Mouse (Mus musculus) CH12.LX (cell line): ENCODE measurements around the gene Ppm1n.

ENCODE experiments used
- CTCF ChIP-seq, 2 experiments: IDR thresholded peaks in 1 of 2; conservative IDR thresholded peaks in 1 of 2; 2 replicates each; pipeline ENCODE4 v1.5.1; 2011 to 2012; ENCODE audit warnings: low read depth in 2 of 2, low read length in 2 of 2, improper control_type of control experiment in 1 of 2, inconsistent platforms in 1 of 2, mild to moderate bottlenecking in 1 of 2, moderate library complexity in 1 of 2
- E2F4 ChIP-seq: IDR thresholded peaks from 2 replicates; pipeline ENCODE4 v1.6.1; 2011; ENCODE audit warnings: low read depth, low read length, improper control_type of control experiment; ENCODE audit not compliant: insufficient replicate concordance
- GABPA ChIP-seq: IDR thresholded peaks from 2 replicates; pipeline ENCODE4 v1.6.1; 2012; ENCODE audit warnings: low read depth, low read length, improper control_type of control experiment, inconsistent platforms; ENCODE audit not compliant: insufficient replicate concordance
- NELFE ChIP-seq: IDR thresholded peaks from 2 replicates; pipeline ENCODE4 v1.6.1; 2011; ENCODE audit warnings: low read depth, low read length, improper control_type of control experiment
- POLR2A ChIP-seq: IDR thresholded peaks from 2 replicates; pipeline ENCODE4 v1.6.1; 2011; ENCODE audit warnings: low read depth, mild to moderate bottlenecking, improper control_type of control experiment, low read length
- ZKSCAN1 ChIP-seq: IDR thresholded peaks from 2 replicates; pipeline ENCODE4 v1.6.1; 2012; ENCODE audit warnings: low read depth, inconsistent platforms, low read length, improper control_type of control experiment, borderline replicate concordance

GRCm38 (mm10) chr7:19297794-19298193 is 17.9 kb upstream of the Ppm1n start:
- no peak for TF ChIP-seq ZKSCAN1
- no peak for TF ChIP-seq NELFE
- TF ChIP-seq GABPA: no peak
- TF ChIP-seq CTCF (conservative IDR thresholded peaks at IDR 0.05 in 1 of 2, IDR thresholded peaks at IDR 0.05 in 1 of 2; ENCODE audit: low read depth in 2 of 2, low read length in 2 of 2): no peak
- TF ChIP-seq POLR2A: no peak
- TF ChIP-seq E2F4: no peak
